Mouse (Mus musculus): Measurements from ENCODE around the gene Hnrnpl. TPM values are rescaled to one million over a fixed set of nuclear protein-coding genes. Genes with fewer than 3 reads are reported as not detected.

Gene Hnrnpl
- polyA plus RNA-seq, 1 experiment from 2014 or later, result 154 TPM

DNA sequence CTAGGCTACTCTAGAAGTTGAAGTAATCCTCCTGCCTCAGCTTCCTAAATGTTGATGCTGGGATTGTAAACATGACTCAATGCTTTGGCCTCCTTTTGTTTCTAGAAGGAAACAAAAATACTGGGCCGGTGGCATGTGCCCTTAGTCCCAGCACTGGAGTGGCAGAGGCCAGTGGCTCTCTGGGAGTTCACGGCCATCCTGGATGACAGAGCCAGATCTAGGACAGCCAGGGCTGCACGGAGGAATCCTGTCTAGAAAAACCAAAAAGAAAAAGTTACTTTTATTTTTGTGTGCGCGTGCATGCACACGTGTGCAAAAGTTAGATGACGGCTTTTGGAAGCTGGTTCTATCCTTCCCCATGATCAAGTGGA lies 18.0 kb downstream of the Hnrnpl start:
- H3K27me3 ChIP-seq (replicated peaks; ENCODE audit: insufficient read depth, low read length), result no peaks in the 10 kb centered on the region
- no peak overlapping the region; the same call in 1 of the 2 replicates for H3K27ac ChIP-seq (ENCODE audit: low read length)
- peak overlapping the region; percentile 53 for H3K4me2 ChIP-seq (replicated peaks; ENCODE audit: low read depth, low read length)
- H3K9me3 ChIP-seq (ENCODE audit: low read length), result no peaks in the 10 kb centered on the region
- 86% methylated on average over 7 of the region's 7 CpGs for WGBS
- H3K9ac ChIP-seq (replicated peaks; ENCODE audit: low read depth), result no peak overlapping the region
- TF ChIP-seq CTCF (IDR thresholded peaks at IDR 0.05) (no peak), EP300 (IDR thresholded peaks at IDR 0.05) (no peak)
- DNase-seq (ENCODE audit: low spot score), result no peak
- H3K36me3 ChIP-seq (ENCODE audit: insufficient read depth, low read length), result peaks cover 23% of the 10 kb centered on the region
- H3K4me1 ChIP-seq (ENCODE audit: insufficient read depth, low read depth, low read length), result peaks cover 5% of the 10 kb centered on the region
- ATAC-seq, result no peak
- H3K4me3 ChIP-seq (ENCODE audit: low read depth, low read length), result no peak overlapping the region

GRCm38 (mm10) chr7:28827338-28827737 lies 19.0 kb downstream of the Hnrnpl start:
- no peaks in the 10 kb centered on the region for H3K27me3 ChIP-seq (replicated peaks; ENCODE audit: insufficient read depth, low read length)
- H3K9ac ChIP-seq (replicated peaks; ENCODE audit: low read depth), result no peak overlapping the region
- no peaks in the 10 kb centered on the region for H3K9me3 ChIP-seq (ENCODE audit: low read length)
- H3K4me1 ChIP-seq (ENCODE audit: insufficient read depth, low read depth, low read length), result peaks cover 5% of the 10 kb centered on the region
- H3K27ac ChIP-seq (ENCODE audit: low read length), result no peak overlapping the region
- WGBS, result 43% methylated on average over 3 of the region's 3 CpGs
- DNase-seq (ENCODE audit: low spot score), result peak; percentile 59
- TF ChIP-seq EP300 (IDR thresholded peaks at IDR 0.05), result no peak
- no peak for TF ChIP-seq CTCF (IDR thresholded peaks at IDR 0.05)
- ATAC-seq, result no peak
- peaks cover 20% of the 10 kb centered on the region; the same call in 1 of the 2 replicates for H3K36me3 ChIP-seq (ENCODE audit: insufficient read depth, low read length)
- H3K4me2 ChIP-seq (replicated peaks; ENCODE audit: low read depth, low read length), result no peak overlapping the region
- H3K4me3 ChIP-seq (ENCODE audit: low read depth, low read length), result no peak overlapping the region

DNA sequence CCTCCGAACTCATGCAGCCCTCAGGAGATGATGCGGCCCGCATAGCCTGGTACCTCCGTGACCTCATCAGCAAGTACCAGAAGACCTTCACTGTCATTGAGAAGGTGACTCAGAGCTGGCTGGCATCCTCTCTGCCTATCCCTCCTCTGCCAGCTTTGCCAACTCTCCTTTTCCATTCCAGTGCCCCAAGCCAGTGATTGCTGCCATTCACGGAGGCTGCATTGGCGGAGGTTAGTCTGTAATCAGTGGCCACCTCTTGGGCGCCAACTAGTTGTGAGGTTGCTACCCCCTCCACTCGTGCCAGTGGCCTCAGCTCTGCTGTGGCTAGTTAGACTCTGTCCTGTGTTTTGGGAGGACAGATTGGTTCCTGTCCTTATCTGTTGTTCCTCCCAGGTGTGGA lies 21.5 kb downstream of the Hnrnpl start:
- Histone ChIP-seq H3K4me2 (replicated peaks; ENCODE audit: low read depth, low read length) (no peak overlapping the region), H3K9ac (replicated peaks; ENCODE audit: low read depth) (no peak overlapping the region), H3K27ac (ENCODE audit: low read length) (no peak overlapping the region), H3K4me1 (ENCODE audit: insufficient read depth, low read depth, low read length) (peaks cover 2% of the 10 kb centered on the region; the same call in 1 of the 2 replicates), H3K36me3 (ENCODE audit: insufficient read depth, low read length) (peaks cover 17% of the 10 kb centered on the region; the same call in 1 of the 2 replicates), H3K9me3 (ENCODE audit: low read length) (no peaks in the 10 kb centered on the region), H3K27me3 (replicated peaks; ENCODE audit: insufficient read depth, low read length) (no peaks in the 10 kb centered on the region), H3K4me3 (ENCODE audit: low read depth, low read length) (no peak overlapping the region)
- 96% methylated on average over 8 of the region's 8 CpGs for WGBS
- ATAC-seq, result no peak
- DNase-seq (ENCODE audit: low spot score), result no peak
- no peak for TF ChIP-seq CTCF (IDR thresholded peaks at IDR 0.05)
- no peak for TF ChIP-seq EP300 (IDR thresholded peaks at IDR 0.05)

DNA sequence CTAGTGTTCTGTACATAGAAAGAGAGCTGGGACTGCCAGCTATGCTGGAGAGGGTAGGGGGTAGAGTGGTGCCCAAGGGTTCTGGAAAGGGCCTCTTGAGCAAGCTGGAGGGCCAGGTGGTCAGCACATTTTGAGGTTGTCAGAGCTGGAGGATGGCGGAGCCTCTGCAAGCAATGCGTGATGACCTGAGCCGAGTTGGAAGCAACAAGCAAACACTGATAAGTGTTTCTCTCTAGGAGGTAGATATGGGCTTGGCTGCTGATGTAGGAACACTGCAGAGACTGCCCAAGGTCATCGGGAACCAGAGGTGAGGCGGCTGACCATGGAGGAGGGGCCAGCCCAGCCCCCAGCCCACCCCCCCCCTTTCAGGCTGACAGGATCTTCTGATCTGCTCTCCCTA lies 22.6 kb downstream of the Hnrnpl start:
- Histone ChIP-seq H3K36me3 (ENCODE audit: insufficient read depth, low read length) (peaks cover 17% of the 10 kb centered on the region; the same call in 1 of the 2 replicates), H3K27me3 (replicated peaks; ENCODE audit: insufficient read depth, low read length) (no peaks in the 10 kb centered on the region), H3K4me3 (ENCODE audit: low read depth, low read length) (no peak overlapping the region), H3K4me1 (ENCODE audit: insufficient read depth, low read depth, low read length) (peaks cover under 1% of the 10 kb centered on the region; the same call in 1 of the 2 replicates), H3K9ac (replicated peaks; ENCODE audit: low read depth) (no peak overlapping the region), H3K9me3 (ENCODE audit: low read length) (no peaks in the 10 kb centered on the region), H3K4me2 (replicated peaks; ENCODE audit: low read depth, low read length) (no peak overlapping the region), H3K27ac (ENCODE audit: low read length) (no peak overlapping the region)
- WGBS, result 58% methylated on average over 5 of the region's 5 CpGs
- ATAC-seq (peak; percentile 13; the same call in 1 of the 2 replicates), DNase-seq (ENCODE audit: low spot score) (no peak)
- TF ChIP-seq EP300 (IDR thresholded peaks at IDR 0.05) (no peak), CTCF (IDR thresholded peaks at IDR 0.05) (no peak)

DNA sequence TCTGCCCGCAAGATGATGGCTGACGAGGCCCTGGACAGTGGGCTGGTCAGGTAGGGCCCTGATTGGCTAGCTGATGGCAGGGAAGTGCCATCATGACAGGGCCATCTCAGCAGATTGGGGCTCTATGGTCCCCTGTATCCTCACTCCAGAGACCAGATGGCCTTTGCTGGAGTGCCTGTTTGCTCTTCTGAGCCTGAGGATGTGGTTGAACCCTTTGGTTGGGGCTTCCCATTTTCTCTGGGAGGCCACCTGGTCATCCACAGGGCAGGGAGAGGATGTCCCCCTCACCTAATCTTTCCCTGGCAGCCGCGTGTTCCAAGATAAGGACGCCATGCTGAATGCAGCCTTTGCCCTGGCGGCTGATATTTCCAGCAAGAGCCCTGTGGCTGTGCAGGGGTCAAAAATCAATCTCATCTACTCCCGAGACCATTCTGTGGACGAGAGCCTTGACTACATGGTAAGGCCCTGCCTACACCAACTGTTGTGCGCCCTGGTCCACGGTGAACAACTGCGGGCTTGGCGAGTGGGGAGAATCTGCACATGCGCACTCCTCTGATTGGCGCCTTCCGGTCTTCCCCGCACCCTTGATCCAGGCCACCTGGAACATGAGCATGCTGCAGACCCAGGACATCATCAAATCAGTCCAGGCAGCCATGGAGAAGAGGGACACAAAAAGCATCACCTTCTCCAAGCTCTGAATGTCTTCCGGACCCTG lies 23.2 kb downstream of the Hnrnpl start:
- Histone ChIP-seq H3K4me1 (ENCODE audit: insufficient read depth, low read depth, low read length) (no peaks in the 10 kb centered on the region), H3K9ac (replicated peaks; ENCODE audit: low read depth) (no peak overlapping the region), H3K27ac (ENCODE audit: low read length) (no peak overlapping the region), H3K36me3 (ENCODE audit: insufficient read depth, low read length) (peaks cover 17% of the 10 kb centered on the region; the same call in 1 of the 2 replicates), H3K9me3 (ENCODE audit: low read length) (no peaks in the 10 kb centered on the region), H3K27me3 (replicated peaks; ENCODE audit: insufficient read depth, low read length) (no peaks in the 10 kb centered on the region), H3K4me2 (replicated peaks; ENCODE audit: low read depth, low read length) (no peak overlapping the region), H3K4me3 (ENCODE audit: low read depth, low read length) (no peak overlapping the region)
- TF ChIP-seq CTCF (IDR thresholded peaks at IDR 0.05), result no peak
- no peak for TF ChIP-seq EP300 (IDR thresholded peaks at IDR 0.05)
- DNase-seq (ENCODE audit: low spot score) (no peak), ATAC-seq (no peak)
- 85% methylated on average over 17 of the region's 17 CpGs for whole genome bisulfite sequencing

DNA sequence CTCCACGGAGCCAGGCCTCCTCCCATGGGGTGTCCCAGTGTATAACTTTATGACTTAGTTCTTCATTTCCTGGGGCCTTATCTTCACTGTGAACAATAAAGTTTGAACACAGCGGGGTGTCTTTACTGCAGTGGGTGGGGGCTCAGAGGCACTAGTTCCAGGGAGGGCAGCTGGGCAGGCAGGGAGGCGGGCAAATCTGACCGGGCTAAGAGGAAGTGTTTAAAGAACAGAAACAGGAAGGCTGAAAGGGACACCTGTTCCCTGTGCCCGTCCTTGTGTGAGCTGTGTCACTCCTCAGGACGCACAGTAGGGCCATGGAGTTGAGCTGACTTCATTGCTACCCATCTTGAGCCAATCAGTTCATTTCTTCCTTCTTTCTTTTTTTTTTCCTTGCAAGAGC lies 23.8 kb downstream of the Hnrnpl start:
- H3K9ac ChIP-seq (replicated peaks; ENCODE audit: low read depth), result no peak overlapping the region
- DNase-seq (ENCODE audit: low spot score) (no peak), ATAC-seq (0 out of 2 replicates have a peak, but pooled peaks have one; percentile 5)
- H3K4me1 ChIP-seq (ENCODE audit: insufficient read depth, low read depth, low read length), result no peaks in the 10 kb centered on the region
- TF ChIP-seq EP300 (IDR thresholded peaks at IDR 0.05) (no peak), CTCF (IDR thresholded peaks at IDR 0.05) (no peak)
- H3K36me3 ChIP-seq (ENCODE audit: insufficient read depth, low read length), result peaks cover 17% of the 10 kb centered on the region; the same call in 1 of the 2 replicates
- no peak overlapping the region for H3K4me3 ChIP-seq (ENCODE audit: low read depth, low read length)
- H3K27me3 ChIP-seq (replicated peaks; ENCODE audit: insufficient read depth, low read length), result no peaks in the 10 kb centered on the region
- H3K4me2 ChIP-seq (replicated peaks; ENCODE audit: low read depth, low read length), result no peak overlapping the region
- H3K27ac ChIP-seq (ENCODE audit: low read length), result no peak overlapping the region
- 45% methylated on average over 6 of the region's 6 CpGs for WGBS
- no peaks in the 10 kb centered on the region for H3K9me3 ChIP-seq (ENCODE audit: low read length)

Measured in lung, postnatal 0 days (tissue).